ENCODE assay signal across 10 mouse cellular contexts in genomic region chr19:34718963-34719362, GRCm38 (mm10). TPM values are rescaled to one million over a fixed set of nuclear protein-coding genes. Genes with fewer than 3 reads are reported as not detected.
"Had no signal": no experiment of that assay in that cellular context is flagged by ENCODE, and none has a peak within 500 bp of the region (broad histone marks: within the 10 kb centered on the region; RNA-seq: fewer than 3 reads in every experiment).

No protein-coding gene starts in this region.

- H3K27ac ChIP-seq: intestine, embryonic 15.5 days; limb, embryonic 13.5 days; liver, embryonic 13.5 days; midbrain, embryonic 12.5 days had no signal

- DNase-seq: left cerebral cortex, postnatal 4 days; liver, embryonic 13.5 days; lung, adult 18-20 months; right cerebral cortex, adult 18-20 months; right cerebral cortex, postnatal 25 days; thymus, postnatal 4 days had no signal

- H3K4me3 ChIP-seq: intestine, embryonic 15.5 days; limb, embryonic 13.5 days; liver, embryonic 13.5 days; midbrain, embryonic 12.5 days had no signal

- ATAC-seq: intestine, embryonic 15.5 days had no signal

- H3K27me3 ChIP-seq: intestine, embryonic 15.5 days; limb, embryonic 13.5 days; liver, embryonic 13.5 days; midbrain, embryonic 12.5 days had no signal

- H3K9ac ChIP-seq: intestine, embryonic 15.5 days; limb, embryonic 13.5 days; liver, embryonic 13.5 days; midbrain, embryonic 12.5 days had no signal

- H3K36me3 ChIP-seq: intestine, embryonic 15.5 days; limb, embryonic 13.5 days; liver, embryonic 13.5 days; midbrain, embryonic 12.5 days had no signal

- H3K9me3 ChIP-seq: intestine, embryonic 15.5 days; limb, embryonic 13.5 days; liver, embryonic 13.5 days; midbrain, embryonic 12.5 days had no signal

- H3K4me1 ChIP-seq: intestine, embryonic 15.5 days; liver, embryonic 13.5 days; midbrain, embryonic 12.5 days had no signal

- H3K4me2 ChIP-seq: intestine, embryonic 15.5 days; limb, embryonic 13.5 days; liver, embryonic 13.5 days; midbrain, embryonic 12.5 days had no signal

RNA-seq across cellular contexts. Expression of gene Slc16a12, which starts 28.1 kb away (rescaled TPM):
- total RNA-seq: megakaryocyte-erythroid progenitor cell, adult 5-6 weeks had no signal
